Mouse (Mus musculus) activated CD4-positive, CD25-positive, alpha-beta regulatory T cell, adult 4 months (primary cell): Measurements from ENCODE around the gene Nek7. TPM values are rescaled to one million over a fixed set of nuclear protein-coding genes. Genes with fewer than 3 reads are reported as not detected.

Experiments used
- ATAC-seq: one replicate; pipeline ENCODE4 v1.8.0; 2017
- polyA plus RNA-seq, 2 experiments: library from polyadenylated mRNA; unstranded; fragments of 100-300 nt; shearing (Covaris generic); gene quantifications; one replicate each; pipeline ENCODE4 v1.2.1; 2017

Nek7 gene
- polyA plus RNA-seq, 2 experiments from 2014 or later = 61.4 to 80.0 TPM

GRCm38 (mm10) chr1:138607862-138608261 lies 12.1 kb downstream of the Nek7 start:
- no peak for ATAC-seq

- no peak for ATAC-seq
Observed at GRCm38 (mm10) chr1:138606771-138607170, 13.2 kb downstream of the Nek7 start.

- ATAC-seq = no peak
Observed at GRCm38 (mm10) chr1:138604736-138605135, 15.2 kb downstream of the Nek7 start.

- peak; percentile 58 for ATAC-seq
Observed at GRCm38 (mm10) chr1:138603974-138604373, 16.0 kb downstream of the Nek7 start.

GRCm38 (mm10) chr1:138598087-138598486 lies 21.9 kb downstream of the Nek7 start:
- ATAC-seq = peak; percentile 26

GRCm38 (mm10) chr1:138596127-138596706 lies 23.7 kb downstream of the Nek7 start:
- ATAC-seq = peak; percentile 50

- ATAC-seq = no peak
Observed at GRCm38 (mm10) chr1:138594910-138595309, 25.0 kb downstream of the Nek7 start.

GRCm38 (mm10) chr1:138593922-138594321 lies 26.0 kb downstream of the Nek7 start:
- ATAC-seq = no peak

- ATAC-seq = peak; percentile 34
Observed at GRCm38 (mm10) chr1:138592466-138592865, 27.5 kb downstream of the Nek7 start.

- no peak for ATAC-seq
Observed at GRCm38 (mm10) chr1:138590451-138591022, 29.4 kb downstream of the Nek7 start.

GRCm38 (mm10) chr1:138589126-138589525 lies 30.8 kb downstream of the Nek7 start:
- no peak for ATAC-seq

- ATAC-seq = peak; percentile 40
Observed at GRCm38 (mm10) chr1:138587812-138588211, 32.1 kb downstream of the Nek7 start.

- ATAC-seq = no peak
Observed at GRCm38 (mm10) chr1:138586891-138587290, 33.0 kb downstream of the Nek7 start.

- peak; percentile 53 for ATAC-seq
Observed at GRCm38 (mm10) chr1:138584423-138585013, 35.4 kb downstream of the Nek7 start.

- ATAC-seq = no peak
Observed at GRCm38 (mm10) chr1:138582225-138582624, 37.7 kb downstream of the Nek7 start.

- ATAC-seq = no peak
Observed at GRCm38 (mm10) chr1:138579822-138580492, 40.0 kb downstream of the Nek7 start.

- no peak for ATAC-seq
Observed at GRCm38 (mm10) chr1:138579207-138579606, 40.7 kb downstream of the Nek7 start.

- no peak for ATAC-seq
Observed at GRCm38 (mm10) chr1:138576803-138577202, 43.1 kb downstream of the Nek7 start.

- no peak for ATAC-seq
Observed at GRCm38 (mm10) chr1:138576066-138576697, 43.8 kb downstream of the Nek7 start.

GRCm38 (mm10) chr1:138575629-138576028 lies 44.3 kb downstream of the Nek7 start:
- ATAC-seq = no peak

- ATAC-seq = no peak
Observed at GRCm38 (mm10) chr1:138571565-138572361, 48.2 kb downstream of the Nek7 start.

- no peak for ATAC-seq
Observed at GRCm38 (mm10) chr1:138571038-138571441, 48.9 kb downstream of the Nek7 start.
